Mouse (Mus musculus): ENCODE measurements around the gene Gm11007. TPM values are rescaled to one million over a fixed set of nuclear protein-coding genes. Genes with fewer than 3 reads are reported as not detected.
"Not testable (repeated sequence)": the region's sequence is repeated elsewhere in the genome, so short reads cannot be mapped to it uniquely, and the experiment has no call there.

Gene Gm11007
- total RNA-seq (2014; rRNA removed) (not detected in 2 replicates), polyA plus RNA-seq (2015; fragmentation: Nextera tagmentation; extraction: Ambion mirVana) (not detected in 2 replicates)

DNA sequence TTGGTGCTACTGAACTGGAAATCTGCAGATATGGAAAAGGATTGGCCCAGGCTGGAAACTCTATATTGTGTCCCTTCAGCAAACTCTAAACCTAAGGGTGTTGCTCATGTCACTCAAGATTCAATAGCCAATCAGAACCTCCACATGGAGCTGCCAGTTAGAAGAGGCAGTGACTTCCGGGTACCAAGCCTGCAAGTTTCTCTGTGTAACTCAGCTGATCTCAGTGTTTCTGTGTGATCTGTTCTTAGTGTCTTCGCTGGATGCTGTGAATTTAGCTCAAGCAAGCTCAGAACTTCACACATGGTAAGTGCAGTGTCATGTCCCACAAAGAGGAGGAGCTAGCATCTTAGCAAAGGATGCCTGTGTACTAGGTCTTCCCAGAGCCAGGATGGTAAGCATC is at the start of gene Gm11007:
Gene Gm11007, plus strand, starts transcription at position 301 of the 400 bp plus-strand sequence.
- not testable (repeated sequence) for H3K9ac ChIP-seq; H3K36me3 ChIP-seq (ENCODE audit: insufficient read depth); H3K27me3 ChIP-seq (ENCODE audit: insufficient read depth, low read length); H3K27ac ChIP-seq (ENCODE audit: low read depth, low read length); H3K4me2 ChIP-seq (ENCODE audit: low read depth); H3K4me3 ChIP-seq (ENCODE audit: low read depth, low read length); H3K4me1 ChIP-seq (ENCODE audit: insufficient read depth); H3K9me3 ChIP-seq (ENCODE audit: low read length); ATAC-seq; DNase-seq
- no CpG with 5 or more reads among the region's 2 CpGs for WGBS

Other genes with a start within 250 kb of the Gm11007 start
- gene Gm4724, start 208.2 kb upstream of the Gm11007 start, total RNA-seq (2014; rRNA removed): 7.1 and 10.7 TPM in 2 replicates
- gene Gm4724, start 208.2 kb upstream of the Gm11007 start, polyA plus RNA-seq (2015; fragmentation: Nextera tagmentation; extraction: Ambion mirVana): 30.1 and 32.0 TPM in 2 replicates
- 5.8 and 17.1 TPM in 2 replicates for gene Zfp965, start 174.0 kb upstream of the Gm11007 start, total RNA-seq (2014; rRNA removed)
- 8.7 and 9.8 TPM in 2 replicates for gene Zfp965, start 174.0 kb upstream of the Gm11007 start, polyA plus RNA-seq (2015; fragmentation: Nextera tagmentation; extraction: Ambion mirVana)
- not detected in 2 replicates for gene Zfp969, start 59.7 kb downstream of the Gm11007 start, total RNA-seq (2014; rRNA removed)
- 16.8 and 24.0 TPM in 2 replicates for gene Zfp969, start 59.7 kb downstream of the Gm11007 start, polyA plus RNA-seq (2015; fragmentation: Nextera tagmentation; extraction: Ambion mirVana)
- gene Gm2007, start 97.6 kb downstream of the Gm11007 start, total RNA-seq (2014; rRNA removed): not detected in 2 replicates
- gene Gm2007, start 97.6 kb downstream of the Gm11007 start, polyA plus RNA-seq (2015; fragmentation: Nextera tagmentation; extraction: Ambion mirVana): not detected in 2 replicates
- gene Gm14288, start 157.1 kb downstream of the Gm11007 start, total RNA-seq (2014; rRNA removed): 9.2 and 10.1 TPM in 2 replicates
- gene Gm14288, start 157.1 kb downstream of the Gm11007 start, polyA plus RNA-seq (2015; fragmentation: Nextera tagmentation; extraction: Ambion mirVana): 1.1 and 4.1 TPM in 2 replicates
- 23.4 and 27.1 TPM in 2 replicates for gene Gm6710, start 225.2 kb downstream of the Gm11007 start, total RNA-seq (2014; rRNA removed)
- gene Gm6710, start 225.2 kb downstream of the Gm11007 start, polyA plus RNA-seq (2015; fragmentation: Nextera tagmentation; extraction: Ambion mirVana): 31.8 and 36.3 TPM in 2 replicates